Mouse (Mus musculus): ENCODE measurements around the gene Mpzl1.

Mpzl1 gene

GRCm38 (mm10) chr1:165655482-165655881 is 21.1 kb upstream of the Mpzl1 start:
- no peak for DNase-seq (ENCODE audit: low spot score in 2 of 2)

GRCm38 (mm10) chr1:165655022-165655421 is 20.7 kb upstream of the Mpzl1 start:
- DNase-seq (ENCODE audit: low spot score in 2 of 2) = no peak

GRCm38 (mm10) chr1:165653126-165653885 is 19.0 kb upstream of the Mpzl1 start:
- DNase-seq (ENCODE audit: low spot score in 2 of 2) = no peak

- no peak for DNase-seq (ENCODE audit: low spot score in 2 of 2)
Measured at GRCm38 (mm10) chr1:165652507-165652906, 18.2 kb upstream of the Mpzl1 start.

DNA sequence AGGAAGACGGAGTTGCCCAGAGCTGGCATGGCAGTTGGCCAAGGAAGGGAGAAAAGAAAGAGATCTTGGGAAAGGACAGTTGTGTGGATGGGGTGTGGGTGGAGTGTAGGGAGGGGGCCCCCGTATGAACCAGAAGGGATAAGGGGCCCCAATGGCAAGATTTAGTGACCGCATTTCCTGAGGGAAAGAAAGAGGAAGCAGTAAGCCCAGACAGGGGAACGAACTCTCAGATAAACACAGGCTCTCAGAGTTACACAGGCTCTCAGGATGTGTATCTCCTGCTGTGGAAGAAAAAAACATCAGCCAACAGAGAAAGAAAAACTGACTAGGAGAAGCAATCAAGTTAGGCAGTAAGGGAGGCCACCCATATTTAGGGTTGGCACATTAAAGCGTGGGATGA is 16.8 kb upstream of the Mpzl1 start:
- DNase-seq (ENCODE audit: low spot score in 2 of 2) = no peak

- no peak for DNase-seq (ENCODE audit: low spot score in 2 of 2)
Measured at GRCm38 (mm10) chr1:165645102-165645501, 10.8 kb upstream of the Mpzl1 start.

DNA sequence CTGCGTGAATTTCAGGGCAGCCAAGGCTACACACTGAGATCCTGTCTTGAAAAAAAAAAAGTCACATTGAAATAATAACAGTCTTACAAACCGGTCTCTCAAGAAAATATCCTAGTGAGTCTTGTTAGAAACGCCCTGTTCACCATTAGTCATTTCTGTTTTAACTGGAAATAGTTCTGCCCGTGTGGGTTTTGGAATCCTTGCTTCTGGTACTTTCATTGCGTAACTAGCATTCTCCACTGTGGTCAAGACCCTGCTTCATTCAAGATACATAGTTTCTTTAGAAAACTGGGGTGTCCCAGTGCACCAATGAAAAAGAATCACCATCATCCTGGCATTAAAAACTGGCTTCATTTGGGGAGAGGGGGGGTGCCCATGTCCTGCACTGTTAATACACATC is 9.4 kb upstream of the Mpzl1 start:
- no peak for DNase-seq (ENCODE audit: low spot score in 2 of 2)

- DNase-seq (ENCODE audit: low spot score in 2 of 2) = peak in 1 of 2 experiments; percentile 42
Measured at GRCm38 (mm10) chr1:165642780-165643311, 8.5 kb upstream of the Mpzl1 start.

DNA sequence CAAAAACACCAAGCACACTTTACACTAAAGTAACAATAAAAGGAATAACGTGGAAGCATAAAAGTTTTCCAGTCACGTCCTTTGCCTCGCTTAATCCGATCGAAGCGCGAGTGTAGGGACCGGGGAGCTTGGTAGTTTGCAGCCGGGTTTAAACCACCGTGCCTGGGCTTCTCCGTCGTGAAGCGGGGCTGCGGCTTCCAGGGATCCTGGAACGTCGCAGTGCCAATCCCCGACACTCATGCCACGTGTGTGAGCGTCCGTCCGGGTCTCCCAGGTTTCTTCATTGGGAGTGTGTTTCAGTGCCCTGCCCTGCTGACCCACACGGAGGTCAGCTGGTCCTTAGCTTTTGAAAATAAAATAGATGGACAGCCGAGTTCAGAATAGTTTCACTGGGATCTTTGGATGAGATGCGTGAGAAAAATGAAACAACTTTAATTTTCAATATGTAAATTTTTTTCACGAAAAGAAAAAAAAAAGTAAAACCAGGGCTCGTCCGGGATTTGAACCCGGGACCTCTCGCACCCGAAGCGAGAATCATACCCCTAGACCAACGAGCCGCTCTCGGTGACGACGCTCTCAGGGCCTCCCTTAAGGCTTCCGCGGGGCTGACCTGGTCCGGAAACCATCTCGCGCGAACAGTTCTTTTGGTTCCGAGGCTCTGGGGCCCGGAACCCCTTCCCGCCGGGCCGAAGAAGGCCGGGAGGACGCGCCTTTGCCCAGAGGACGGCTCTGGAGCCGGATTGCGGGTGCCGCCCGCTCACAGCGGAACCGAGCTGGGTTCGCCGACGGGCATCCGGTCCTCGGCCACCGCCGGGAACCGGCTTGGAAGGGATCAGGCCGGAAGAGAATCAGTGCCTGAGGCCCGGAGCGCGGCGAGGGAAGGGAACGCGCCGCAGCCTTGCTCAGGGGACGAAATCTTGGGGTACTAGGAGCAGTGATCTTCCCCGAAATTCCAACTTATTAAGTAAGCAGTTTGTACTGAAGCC is 7.7 kb upstream of the Mpzl1 start:
- peak; percentile 82 to 93 for DNase-seq (ENCODE audit: low spot score in 2 of 2)

DNA sequence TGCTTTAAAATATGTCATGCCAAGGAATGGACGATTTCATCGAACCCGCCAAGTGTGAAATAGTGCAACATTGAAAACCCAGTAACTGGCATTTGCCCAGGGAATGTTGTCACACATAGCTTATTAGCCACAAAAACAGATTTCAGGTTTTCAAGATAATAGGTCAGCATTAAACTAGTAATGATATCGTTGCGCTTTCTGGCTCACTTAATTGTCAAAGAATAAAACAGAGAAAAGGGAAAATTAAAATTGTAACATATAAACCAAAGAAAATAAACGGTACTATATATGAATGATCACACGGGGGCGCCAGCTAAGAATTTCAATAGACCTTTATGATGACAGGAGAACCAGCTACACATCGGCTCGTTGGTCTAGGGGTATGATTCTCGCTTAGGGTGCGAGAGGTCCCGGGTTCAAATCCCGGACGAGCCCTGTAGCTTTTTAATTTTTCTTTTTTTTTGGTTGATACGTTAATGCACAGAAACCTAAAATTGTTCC is 7.0 kb upstream of the Mpzl1 start:
- peak; percentile 54 to 75 for DNase-seq (ENCODE audit: low spot score in 2 of 2)

- DNase-seq (ENCODE audit: low spot score in 2 of 2) = no peak
Measured at GRCm38 (mm10) chr1:165636289-165636688, 2.0 kb upstream of the Mpzl1 start.

- no peak for DNase-seq (ENCODE audit: low spot score in 2 of 2)
Measured at GRCm38 (mm10) chr1:165635055-165635897, 938 bp upstream of the Mpzl1 start.

DNA sequence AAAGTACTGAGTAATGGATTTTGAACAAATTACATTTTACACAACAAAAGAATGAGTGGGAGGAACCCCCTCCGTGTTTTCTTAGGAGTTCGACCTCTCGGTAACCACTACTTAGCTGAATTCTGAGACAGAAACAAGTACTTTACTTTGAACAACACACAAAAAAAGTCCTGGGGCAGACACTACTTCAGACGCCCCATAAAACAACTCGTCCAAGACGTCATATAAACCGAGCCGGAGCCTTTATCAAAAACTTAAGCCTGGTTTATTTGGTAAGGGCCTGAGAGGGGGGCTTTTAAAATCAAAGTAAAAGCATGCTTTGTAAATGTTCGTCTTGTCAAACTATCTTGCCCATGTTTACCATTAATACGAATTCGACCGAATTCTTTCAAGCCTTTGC is 993 bp downstream of the Mpzl1 start:
- DNase-seq (ENCODE audit: low spot score in 2 of 2) = no peak

DNA sequence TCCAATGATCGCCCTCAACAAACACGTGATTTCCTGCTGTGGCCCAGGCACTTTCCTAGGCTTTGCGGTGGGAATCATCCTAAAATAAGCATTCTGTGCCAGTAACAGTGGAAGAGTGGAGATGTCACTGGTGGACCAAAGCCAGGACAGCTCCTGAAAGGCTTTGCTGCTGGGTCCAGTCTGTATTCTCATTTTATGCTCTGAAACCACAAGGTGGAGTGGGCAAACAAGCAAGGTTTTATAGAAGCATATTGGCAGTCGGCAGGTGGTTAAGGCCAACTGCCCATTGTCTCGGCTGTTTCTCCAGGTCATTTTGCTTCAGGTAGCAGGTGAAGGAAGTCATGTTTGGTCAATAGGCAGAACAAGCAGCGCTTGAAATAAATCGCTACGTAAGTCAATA is 3.2 kb downstream of the Mpzl1 start:
- DNase-seq (ENCODE audit: low spot score in 2 of 2) = no peak

DNA sequence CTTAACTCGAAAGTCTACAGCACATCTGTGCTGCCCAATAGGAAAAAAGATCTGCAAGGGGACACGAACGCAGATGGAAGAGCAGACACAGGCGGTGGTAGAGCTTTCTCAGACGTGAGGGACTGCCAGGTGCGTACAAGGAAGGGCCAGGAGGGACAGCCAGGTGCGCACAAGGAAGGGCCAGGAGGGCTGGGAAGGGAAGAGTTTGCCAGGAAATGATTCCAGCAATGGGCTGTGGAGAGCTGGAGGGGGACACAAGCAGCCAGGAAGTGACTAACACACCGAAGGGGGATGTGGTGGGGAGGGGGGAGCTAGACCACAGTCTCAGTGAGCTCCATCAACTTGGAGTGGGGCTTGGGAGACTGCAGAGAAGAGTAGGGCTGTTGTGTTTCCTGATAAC is 4.4 kb downstream of the Mpzl1 start:
- DNase-seq (ENCODE audit: low spot score in 2 of 2) = no peak

DNA sequence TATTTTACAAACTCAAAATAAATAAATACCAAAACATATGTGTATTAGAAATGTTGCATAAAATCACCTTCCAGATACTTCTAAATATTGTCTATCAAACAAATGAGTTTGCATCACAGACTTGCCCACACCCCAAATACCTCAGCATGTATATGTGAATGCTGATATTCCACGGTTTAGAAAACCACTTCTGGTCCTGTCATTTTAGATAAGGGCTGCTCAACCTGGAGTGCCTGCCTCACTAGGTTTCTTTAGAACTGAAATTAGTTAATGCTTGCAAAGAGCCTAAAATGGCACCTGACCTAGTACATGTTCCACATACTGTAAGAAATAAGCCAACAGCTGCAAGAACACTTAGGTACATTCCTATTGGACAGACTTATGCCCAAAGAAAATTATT is 5.7 kb downstream of the Mpzl1 start:
- DNase-seq (ENCODE audit: low spot score in 2 of 2) = no peak

DNA sequence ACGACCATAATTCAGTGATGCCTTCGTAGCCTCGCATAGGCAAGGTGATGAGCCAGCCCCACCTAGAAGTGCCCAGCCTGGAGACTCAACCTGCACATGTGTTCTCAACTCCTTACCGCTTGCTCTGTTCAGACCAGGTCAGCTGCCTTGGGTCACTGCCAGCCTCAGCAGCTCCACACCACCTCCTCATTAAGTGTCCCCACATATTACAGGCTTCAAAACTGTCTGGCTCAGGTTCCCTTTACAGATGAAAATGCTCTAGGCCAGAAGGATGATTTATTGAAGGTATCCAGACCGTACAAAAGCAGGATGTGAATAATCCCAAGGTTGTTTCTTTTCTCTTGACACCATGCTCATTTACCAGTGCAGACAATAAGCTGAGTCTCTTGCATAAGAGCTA is 8.4 kb downstream of the Mpzl1 start:
- no peak for DNase-seq (ENCODE audit: low spot score in 2 of 2)

DNA sequence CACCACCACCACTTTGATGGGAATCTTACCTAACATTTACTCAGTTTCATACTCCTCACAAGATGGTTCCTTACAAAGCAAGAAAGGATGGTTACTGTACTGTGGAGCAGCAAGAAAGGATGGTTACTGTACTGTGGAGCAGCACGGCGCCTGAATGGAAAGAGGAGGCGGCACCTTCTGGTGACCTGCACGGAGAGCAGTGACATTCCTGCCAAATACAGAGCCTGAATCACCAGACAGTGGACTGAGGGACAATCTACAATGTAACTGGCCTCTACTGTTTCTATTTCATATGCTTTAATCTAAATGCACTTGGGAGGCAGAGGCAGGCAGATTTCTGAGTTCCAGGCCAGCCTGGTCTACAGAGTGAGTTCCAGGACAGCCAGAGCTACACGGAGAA is 9.3 kb downstream of the Mpzl1 start:
- DNase-seq (ENCODE audit: low spot score in 2 of 2) = no peak

GRCm38 (mm10) chr1:165618201-165618624 is 16.1 kb downstream of the Mpzl1 start:
- DNase-seq (ENCODE audit: low spot score in 2 of 2) = no peak

GRCm38 (mm10) chr1:165617166-165617891 is 17.0 kb downstream of the Mpzl1 start:
- DNase-seq (ENCODE audit: low spot score in 2 of 2) = no peak

GRCm38 (mm10) chr1:165616652-165617051 is 17.7 kb downstream of the Mpzl1 start:
- no peak for DNase-seq (ENCODE audit: low spot score in 2 of 2)
